Mouse (Mus musculus): ENCODE data around the gene Lgals12. TPM values are rescaled to one million over a fixed set of nuclear protein-coding genes. Genes with fewer than 3 reads are reported as not detected.

Lgals12 gene
- polyA plus RNA-seq, 1 experiment from 2014 or later: not detected

DNA sequence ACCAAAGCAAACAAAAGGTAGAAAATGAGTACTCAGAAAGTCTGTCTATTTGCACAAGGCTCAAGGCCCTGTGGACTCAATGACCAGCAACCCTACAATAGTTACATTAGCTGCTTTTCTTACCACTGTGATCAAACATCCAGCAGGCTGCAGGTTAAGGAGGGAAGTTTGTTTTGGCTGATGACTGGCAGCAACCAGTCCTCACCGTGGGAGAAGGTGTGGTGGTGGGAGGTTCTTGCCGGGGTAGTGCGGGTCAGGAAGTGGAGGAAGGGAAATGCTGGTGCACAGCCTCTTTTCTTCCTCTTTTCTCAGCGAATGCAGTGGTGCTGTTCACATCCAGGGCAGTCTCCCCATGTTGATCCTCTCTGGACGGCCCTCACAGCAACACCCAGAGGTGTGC lies 26.0 kb downstream of the Lgals12 start:
- Histone ChIP-seq H3K4me3 (replicated peaks) (no peak overlapping the region), H3K9me3 (replicated peaks) (no peaks in the 10 kb centered on the region), H3K4me2 (no peak overlapping the region), H3K27me3 (no peaks in the 10 kb centered on the region), H3K27ac (no peak overlapping the region), H3K9ac (no peak overlapping the region), H3K4me1 (replicated peaks) (peaks cover 10% of the 10 kb centered on the region; the same call in 1 of the 2 replicates), H3K36me3 (peaks cover 12% of the 10 kb centered on the region)
- ATAC-seq (ENCODE audit: low read depth): peak; percentile 37
- 13% methylated on average over 5 of the region's 5 CpGs for WGBS (ENCODE audit: insufficient replicate concordance)
- DNase-seq: no peak

DNA sequence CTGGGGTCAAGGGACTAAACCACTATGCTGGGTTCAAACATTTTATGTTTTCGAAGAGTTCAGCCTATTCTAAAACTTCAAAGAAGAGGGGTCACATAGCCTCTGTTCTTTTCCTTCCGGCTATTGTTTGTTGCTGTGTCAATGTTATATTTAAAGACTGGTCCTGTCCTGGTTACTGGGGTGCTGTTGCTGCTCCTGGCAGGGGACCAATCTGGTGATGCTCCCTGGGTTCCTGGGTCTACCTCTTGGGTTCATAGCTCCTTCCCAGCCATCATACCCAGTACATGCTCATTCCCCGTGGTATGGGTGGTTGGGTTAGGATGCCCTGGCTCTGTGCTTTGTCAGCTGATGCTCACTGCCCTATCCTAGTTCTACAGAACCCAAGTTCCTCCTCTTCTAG lies 29.3 kb downstream of the Lgals12 start:
- peaks cover 8% of the 10 kb centered on the region; the same call in 1 of the 2 replicates for H3K36me3 ChIP-seq
- H3K4me2 ChIP-seq: no peak overlapping the region
- no peak overlapping the region for H3K27ac ChIP-seq
- H3K4me3 ChIP-seq (replicated peaks): no peak overlapping the region
- no peak overlapping the region for H3K9ac ChIP-seq
- no peaks in the 10 kb centered on the region for H3K9me3 ChIP-seq (replicated peaks)
- no peak for ATAC-seq (ENCODE audit: low read depth)
- no peak for DNase-seq
- WGBS (ENCODE audit: insufficient replicate concordance): 68% methylated on average over 3 of the region's 3 CpGs
- H3K4me1 ChIP-seq (replicated peaks): peaks cover 10% of the 10 kb centered on the region; the same call in 1 of the 2 replicates
- no peaks in the 10 kb centered on the region for H3K27me3 ChIP-seq

DNA sequence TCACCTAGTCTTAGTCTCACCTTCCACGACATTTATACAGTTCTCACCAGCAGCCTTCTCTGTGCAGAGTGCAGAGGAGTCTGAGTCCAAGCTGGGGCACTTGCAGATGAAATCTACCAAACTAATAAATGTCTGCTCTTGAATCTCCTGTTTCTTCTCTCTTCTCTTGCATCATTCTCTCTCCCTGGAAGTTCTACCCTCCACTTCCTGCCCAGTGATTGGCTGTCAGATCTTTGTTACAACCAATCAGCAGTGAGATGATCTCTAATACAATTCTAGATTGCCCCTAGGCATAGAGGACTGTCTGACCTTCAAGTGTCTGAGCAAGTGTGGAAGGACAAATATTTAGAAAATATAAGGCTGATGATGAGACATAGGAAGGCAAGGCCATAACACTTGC lies 30.8 kb downstream of the Lgals12 start:
- H3K4me2 ChIP-seq: no peak overlapping the region
- peaks cover 9% of the 10 kb centered on the region; the same call in 1 of the 2 replicates for H3K4me1 ChIP-seq (replicated peaks)
- 80% methylated on average over 1 of the region's 1 CpGs for WGBS (ENCODE audit: insufficient replicate concordance)
- H3K27ac ChIP-seq: no peak overlapping the region
- H3K4me3 ChIP-seq (replicated peaks): no peak overlapping the region
- H3K27me3 ChIP-seq: no peaks in the 10 kb centered on the region
- DNase-seq: no peak
- no peak for ATAC-seq (ENCODE audit: low read depth)
- no peak overlapping the region for H3K9ac ChIP-seq
- H3K9me3 ChIP-seq (replicated peaks): no peaks in the 10 kb centered on the region
- H3K36me3 ChIP-seq: peaks cover 6% of the 10 kb centered on the region; the same call in 1 of the 2 replicates

DNA sequence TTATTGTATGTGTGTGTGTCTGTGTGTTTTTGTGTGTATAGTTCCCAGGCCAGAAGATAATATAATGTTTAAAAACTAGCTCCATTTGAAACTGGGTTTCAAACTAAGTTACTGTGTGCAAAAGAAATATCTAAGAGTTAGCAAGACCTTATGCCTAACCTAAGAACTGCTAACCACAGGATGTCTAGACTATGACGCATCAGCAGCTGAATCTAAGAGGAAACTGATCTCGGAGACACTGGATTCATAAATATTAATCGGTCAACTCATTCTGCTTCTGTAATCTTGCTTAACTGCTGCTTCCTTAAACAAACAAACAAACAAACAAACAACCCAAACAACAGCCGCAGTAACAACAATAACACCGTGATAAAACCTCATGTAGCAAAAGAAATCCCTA lies 37.3 kb downstream of the Lgals12 start:
- H3K4me2 ChIP-seq: no peak overlapping the region
- DNase-seq: no peak
- H3K27me3 ChIP-seq: no peaks in the 10 kb centered on the region

DNA sequence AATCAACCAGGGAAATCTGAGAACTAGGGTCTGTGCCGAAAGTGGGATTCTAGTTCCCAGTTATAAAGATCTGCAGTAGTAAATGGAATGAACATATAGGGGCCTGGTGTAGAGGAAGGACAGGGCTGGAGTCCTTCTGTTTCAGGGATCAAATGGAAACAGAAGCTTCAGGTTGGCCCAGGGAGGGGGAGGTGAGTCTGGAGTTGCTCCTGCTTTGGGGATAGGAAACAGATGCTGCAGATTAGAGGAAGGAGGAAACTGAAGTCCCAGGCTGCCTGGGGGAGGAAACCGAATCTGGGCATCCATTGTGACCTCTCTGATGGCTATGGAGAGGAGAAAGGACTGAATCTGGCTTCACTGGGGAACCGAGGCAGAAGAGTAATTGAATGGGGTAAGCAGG lies 38.6 kb downstream of the Lgals12 start:
- Histone ChIP-seq H3K9me3 (replicated peaks) (no peaks in the 10 kb centered on the region), H3K4me1 (replicated peaks) (peaks cover 4% of the 10 kb centered on the region; the same call in 1 of the 2 replicates), H3K27ac (no peak overlapping the region), H3K9ac (no peak overlapping the region), H3K27me3 (no peaks in the 10 kb centered on the region), H3K4me2 (no peak overlapping the region), H3K4me3 (replicated peaks) (no peak overlapping the region), H3K36me3 (no peaks in the 10 kb centered on the region)
- ATAC-seq (ENCODE audit: low read depth) (no peak), DNase-seq (no peak)
- 25% methylated on average over 3 of the region's 3 CpGs for WGBS (ENCODE audit: insufficient replicate concordance)

More for the DNA sequence above, 37.3 kb downstream of the Lgals12 start:
- Histone ChIP-seq H3K36me3 (peaks cover under 1% of the 10 kb centered on the region; the same call in 1 of the 2 replicates), H3K4me3 (replicated peaks) (no peak overlapping the region), H3K9me3 (replicated peaks) (no peaks in the 10 kb centered on the region), H3K4me1 (replicated peaks) (no peaks in the 10 kb centered on the region), H3K27ac (no peak overlapping the region), H3K9ac (no peak overlapping the region)
- no peak for ATAC-seq (ENCODE audit: low read depth)
- WGBS (ENCODE audit: insufficient replicate concordance): 50% methylated on average over 5 of the region's 5 CpGs

DNA sequence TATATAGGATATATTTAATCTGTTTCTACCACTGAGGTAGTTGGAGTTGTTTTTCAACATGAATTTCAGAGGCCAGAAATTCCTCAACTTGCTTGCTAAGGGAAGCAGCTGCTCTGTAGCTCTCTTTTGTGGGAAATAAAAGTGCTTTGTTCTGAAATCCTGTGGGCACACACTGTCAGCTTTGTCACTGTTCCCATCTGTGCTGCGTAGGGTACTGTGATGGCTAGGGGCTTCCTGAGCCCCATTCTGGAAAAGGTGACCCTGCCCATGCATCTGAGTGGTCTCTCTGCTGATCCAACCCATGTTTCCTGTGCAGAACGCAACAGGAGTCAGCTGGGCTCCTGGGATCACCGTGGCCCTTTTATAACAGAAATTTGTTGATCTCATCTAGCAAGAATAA lies 40.2 kb downstream of the Lgals12 start:
- Histone ChIP-seq H3K27me3 (no peaks in the 10 kb centered on the region), H3K9ac (no peak overlapping the region), H3K9me3 (replicated peaks) (no peaks in the 10 kb centered on the region), H3K36me3 (no peaks in the 10 kb centered on the region), H3K4me1 (replicated peaks) (peaks cover 9% of the 10 kb centered on the region; the same call in 1 of the 2 replicates), H3K4me2 (no peak overlapping the region), H3K4me3 (replicated peaks) (no peak overlapping the region), H3K27ac (no peak overlapping the region)
- DNase-seq (no peak), ATAC-seq (ENCODE audit: low read depth) (no peak)
- 79% methylated on average over 3 of the region's 3 CpGs for WGBS (ENCODE audit: insufficient replicate concordance)

DNA sequence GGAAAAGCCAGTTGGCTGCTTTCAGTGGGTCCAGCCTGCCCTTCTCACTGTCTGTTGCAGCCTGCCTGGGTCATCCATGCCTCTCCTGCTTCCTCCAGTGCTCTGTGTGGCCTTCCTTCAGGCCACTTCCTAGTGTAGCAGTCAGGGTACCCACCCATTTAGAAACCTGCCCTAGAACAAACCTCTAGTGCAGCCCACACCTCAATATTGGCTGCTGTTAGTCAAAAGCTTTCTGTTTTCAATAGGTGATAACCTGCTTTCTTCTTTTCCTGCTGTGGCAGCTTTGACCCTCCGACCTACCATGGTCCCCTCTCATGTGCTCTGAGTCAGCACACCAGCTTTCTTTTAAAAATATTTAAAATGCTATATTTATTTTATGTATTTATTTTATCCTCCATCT lies 42.5 kb downstream of the Lgals12 start:
- DNase-seq (no peak), ATAC-seq (ENCODE audit: low read depth) (no peak)
- H3K9me3 ChIP-seq (replicated peaks): no peaks in the 10 kb centered on the region
- no peaks in the 10 kb centered on the region for H3K27me3 ChIP-seq
- no peak overlapping the region for H3K4me2 ChIP-seq
- no peak overlapping the region for H3K4me3 ChIP-seq (replicated peaks)
- H3K4me1 ChIP-seq (replicated peaks): peaks cover 11% of the 10 kb centered on the region
- no peak overlapping the region for H3K9ac ChIP-seq
- WGBS (ENCODE audit: insufficient replicate concordance): 74% methylated on average over 1 of the region's 1 CpGs
- no peak overlapping the region for H3K27ac ChIP-seq
- peaks cover 2% of the 10 kb centered on the region; the same call in 1 of the 2 replicates for H3K36me3 ChIP-seq

DNA sequence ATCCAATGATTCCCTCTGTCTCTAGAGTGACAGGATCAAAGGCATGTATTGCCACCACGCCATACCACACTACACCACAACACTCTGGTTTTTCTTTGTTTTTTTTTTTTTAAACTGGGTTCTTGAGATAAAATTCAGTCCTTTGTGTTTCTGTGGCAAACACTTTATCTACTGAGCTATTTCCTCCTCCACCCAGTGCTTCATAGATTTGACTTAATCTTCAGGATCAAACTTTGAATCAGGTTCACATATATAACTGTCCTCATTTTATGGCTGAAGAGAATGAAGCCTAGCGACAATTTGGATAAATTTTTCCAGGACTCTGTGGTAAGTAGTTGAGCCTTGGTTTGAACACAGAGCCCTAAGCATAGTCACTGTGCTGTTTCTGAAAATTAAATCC lies 43.3 kb downstream of the Lgals12 start:
- WGBS (ENCODE audit: insufficient replicate concordance): 46% methylated on average over 2 of the region's 2 CpGs

DNA sequence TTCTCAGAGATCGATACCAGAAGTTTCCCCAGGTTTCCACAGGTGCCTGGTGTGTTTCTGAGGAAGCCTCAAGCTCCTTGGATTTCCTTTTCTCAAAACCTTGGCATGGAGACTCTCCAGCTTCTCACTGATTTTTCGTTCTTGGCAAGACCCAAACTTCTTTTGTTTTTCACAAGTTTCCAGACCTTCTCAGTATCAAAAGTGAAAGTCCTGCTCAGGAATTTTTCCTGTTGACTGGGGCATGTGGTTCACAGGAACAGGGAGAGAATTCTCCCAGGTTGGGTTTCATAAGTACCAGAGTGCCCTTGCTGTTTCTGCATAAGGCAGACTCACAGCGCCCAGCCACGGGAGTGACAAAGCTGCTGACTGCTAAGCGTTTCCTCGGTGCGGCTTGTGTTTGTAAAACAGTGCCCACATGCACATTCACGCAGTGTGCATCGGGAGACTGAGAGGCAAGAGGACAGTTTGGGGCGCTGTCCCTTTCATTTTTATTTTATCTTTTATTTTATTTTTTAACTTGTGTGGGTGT lies 44.3 kb downstream of the Lgals12 start:
- Histone ChIP-seq H3K9me3 (replicated peaks) (no peaks in the 10 kb centered on the region), H3K9ac (no peak overlapping the region), H3K36me3 (peaks cover 5% of the 10 kb centered on the region; the same call in 1 of the 2 replicates), H3K27ac (no peak overlapping the region), H3K4me1 (replicated peaks) (peaks cover 29% of the 10 kb centered on the region), H3K4me3 (replicated peaks) (no peak overlapping the region), H3K27me3 (no peaks in the 10 kb centered on the region), H3K4me2 (no peak overlapping the region)
- ATAC-seq (ENCODE audit: low read depth): no peak
- DNase-seq: no peak
- WGBS (ENCODE audit: insufficient replicate concordance): 81% methylated on average over 10 of the region's 10 CpGs

More for the DNA sequence above, 43.3 kb downstream of the Lgals12 start:
- H3K9ac ChIP-seq: no peak overlapping the region
- no peak overlapping the region for H3K27ac ChIP-seq
- ATAC-seq (ENCODE audit: low read depth) (no peak), DNase-seq (no peak)
- no peak overlapping the region for H3K4me2 ChIP-seq
- no peak overlapping the region for H3K4me3 ChIP-seq (replicated peaks)
- H3K36me3 ChIP-seq: peaks cover 5% of the 10 kb centered on the region; the same call in 1 of the 2 replicates
- H3K27me3 ChIP-seq: no peaks in the 10 kb centered on the region
- H3K9me3 ChIP-seq (replicated peaks): no peaks in the 10 kb centered on the region
- H3K4me1 ChIP-seq (replicated peaks): peaks cover 19% of the 10 kb centered on the region

DNA sequence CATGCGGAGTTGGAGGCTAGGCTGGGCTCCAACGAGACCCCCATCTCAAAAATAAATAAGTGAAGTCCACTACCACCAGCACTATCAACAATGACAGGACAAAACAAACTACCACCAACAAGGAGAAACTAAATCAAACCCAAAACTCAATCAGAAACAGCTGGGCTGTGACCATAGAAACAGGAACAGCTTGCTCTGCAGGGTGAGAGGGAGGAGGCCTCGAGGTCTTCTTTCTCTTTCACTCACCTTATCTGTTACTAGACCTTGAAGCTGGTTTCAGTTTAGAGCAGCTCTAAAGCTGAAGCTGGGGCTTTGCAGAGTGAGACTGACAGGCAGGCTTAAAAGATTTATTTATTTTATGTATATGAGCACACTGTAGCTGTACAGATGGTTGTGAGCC lies 45.5 kb downstream of the Lgals12 start:
- Histone ChIP-seq H3K4me3 (replicated peaks) (no peak overlapping the region), H3K36me3 (peaks cover 5% of the 10 kb centered on the region; the same call in 1 of the 2 replicates), H3K9me3 (replicated peaks) (no peaks in the 10 kb centered on the region), H3K27me3 (no peaks in the 10 kb centered on the region), H3K27ac (no peak overlapping the region), H3K9ac (no peak overlapping the region), H3K4me2 (no peak overlapping the region), H3K4me1 (replicated peaks) (peaks cover 39% of the 10 kb centered on the region)
- WGBS (ENCODE audit: insufficient replicate concordance): 57% methylated on average over 3 of the region's 3 CpGs
- DNase-seq: no peak
- no peak for ATAC-seq (ENCODE audit: low read depth)

DNA sequence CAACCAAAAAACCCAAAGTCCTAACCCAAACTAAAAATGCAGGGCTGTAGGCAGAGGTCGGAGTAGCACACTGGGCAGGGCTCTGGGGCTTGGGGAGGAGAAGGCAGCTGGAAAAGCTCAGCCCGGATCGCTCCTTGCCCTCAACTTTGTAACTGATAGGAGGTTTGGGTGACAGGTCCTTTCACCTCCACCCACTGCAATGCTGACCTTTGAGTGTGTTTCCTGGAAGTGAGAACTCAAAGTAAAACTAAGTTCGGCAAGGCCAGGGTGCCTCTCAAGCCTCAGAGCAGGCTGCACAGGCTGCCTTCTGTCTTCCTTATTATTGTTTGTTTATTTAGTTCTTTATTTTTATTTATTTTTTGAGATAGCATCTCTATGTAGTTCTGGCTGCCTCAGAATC lies 47.0 kb downstream of the Lgals12 start:
- DNase-seq (no peak), ATAC-seq (ENCODE audit: low read depth) (no peak)
- Histone ChIP-seq H3K27ac (no peak overlapping the region), H3K4me2 (no peak overlapping the region), H3K9ac (no peak overlapping the region), H3K4me1 (replicated peaks) (peaks cover 42% of the 10 kb centered on the region), H3K9me3 (replicated peaks) (no peaks in the 10 kb centered on the region), H3K27me3 (no peaks in the 10 kb centered on the region), H3K4me3 (replicated peaks) (no peak overlapping the region), H3K36me3 (peaks cover 5% of the 10 kb centered on the region; the same call in 1 of the 2 replicates)
- WGBS (ENCODE audit: insufficient replicate concordance): 63% methylated on average over 4 of the region's 4 CpGs

DNA sequence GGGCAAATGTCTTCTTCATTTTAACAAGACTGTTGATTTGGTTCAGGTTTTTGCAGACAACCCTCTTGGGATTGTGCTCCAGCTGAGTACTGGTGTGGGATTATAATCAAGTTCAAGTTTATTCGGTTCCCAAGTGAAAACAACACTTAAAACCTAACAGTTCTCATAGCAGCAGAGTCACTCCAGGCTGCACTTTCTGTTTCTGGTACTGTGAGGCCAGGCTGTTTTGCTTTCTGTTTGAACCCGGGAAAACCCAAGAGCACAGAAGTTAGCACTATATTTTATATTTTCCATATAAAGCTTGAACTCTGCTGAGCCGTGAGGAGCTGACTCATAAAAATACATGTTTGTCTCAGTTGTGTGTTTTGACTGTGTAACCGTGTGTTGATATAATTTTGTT lies 48.3 kb downstream of the Lgals12 start:
- H3K4me1 ChIP-seq (replicated peaks): peaks cover 53% of the 10 kb centered on the region
- H3K9me3 ChIP-seq (replicated peaks): no peaks in the 10 kb centered on the region
- peak overlapping the region; percentile 80 for H3K27ac ChIP-seq
- H3K4me2 ChIP-seq: peak overlapping the region; percentile 82
- peak overlapping the region; percentile 79 for H3K4me3 ChIP-seq (replicated peaks)
- no peak for ATAC-seq (ENCODE audit: low read depth)
- WGBS (ENCODE audit: insufficient replicate concordance): 70% methylated on average over 4 of the region's 4 CpGs
- no peak for DNase-seq
- no peaks in the 10 kb centered on the region for H3K27me3 ChIP-seq
- H3K36me3 ChIP-seq: peaks cover 5% of the 10 kb centered on the region; the same call in 1 of the 2 replicates
- peak overlapping the region; percentile 90 for H3K9ac ChIP-seq
